Mouse (Mus musculus) right cerebral cortex, postnatal 10 days (tissue): ENCODE data around the gene Tns3.

ENCODE experiments used
- DNase-seq, 2 experiments: peaks; one replicate each; pipeline ENCODE4 v3.0.0; 2021; ENCODE audit warnings: low spot score in 2 of 2

Tns3 gene

DNA sequence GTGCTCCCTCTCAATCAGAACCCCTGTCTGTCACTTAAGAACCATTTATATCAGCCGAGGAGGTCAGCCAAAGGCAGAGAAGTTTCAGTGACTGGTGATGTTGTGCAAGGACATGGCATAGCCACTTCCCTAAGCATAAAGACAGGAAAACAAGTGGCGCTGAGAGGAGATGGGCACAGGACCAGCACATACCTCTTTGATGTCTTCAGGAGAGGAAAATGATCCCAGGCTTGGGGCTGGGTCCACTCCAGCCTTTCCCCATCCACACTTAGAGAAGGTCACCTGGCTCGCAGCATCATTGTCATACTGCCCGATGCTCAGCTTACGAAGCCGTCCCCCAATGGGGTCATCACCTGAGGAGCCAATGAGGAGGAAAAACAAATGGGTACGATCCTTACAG, 185.0 kb downstream of the Tns3 start:
- no peak for DNase-seq

DNA sequence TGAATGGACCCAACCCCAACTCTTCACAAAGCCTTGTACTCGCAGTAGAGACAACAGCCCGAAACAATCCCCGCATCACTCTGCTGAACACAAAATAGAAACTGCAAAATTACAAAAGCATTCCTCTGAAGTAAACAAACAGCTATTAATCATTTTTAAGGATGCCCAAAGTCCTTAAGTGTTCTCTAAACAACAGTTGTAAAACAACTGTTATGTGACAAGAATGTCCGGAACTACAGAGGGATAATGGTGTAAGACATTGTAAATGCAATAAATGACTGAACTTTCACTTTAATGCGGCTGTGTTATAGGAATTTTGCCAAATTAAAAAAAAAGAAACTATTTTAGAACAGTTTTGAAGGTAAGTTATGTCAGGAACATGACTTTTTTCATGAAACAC, 190.7 kb downstream of the Tns3 start:
- no peak for DNase-seq

DNA sequence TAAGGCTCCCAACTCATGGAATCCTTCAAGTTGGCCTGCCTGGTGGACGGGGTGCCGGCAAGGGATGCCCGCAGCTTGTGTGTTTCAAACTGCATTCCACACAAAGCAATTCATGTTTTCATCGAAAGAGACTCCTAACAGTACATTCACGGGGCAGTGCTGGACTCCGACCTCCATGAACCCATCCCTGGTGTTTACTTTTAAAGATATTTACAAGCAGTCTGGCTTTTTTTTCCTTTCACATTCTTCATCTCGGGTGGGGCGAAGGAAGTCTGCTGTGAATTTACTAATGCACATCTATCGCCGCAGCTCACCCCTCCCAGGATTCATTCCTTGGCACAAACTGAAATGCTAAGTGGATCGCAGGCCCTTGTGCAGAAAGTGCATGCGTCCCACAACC, 191.9 kb downstream of the Tns3 start:
- no peak for DNase-seq

DNA sequence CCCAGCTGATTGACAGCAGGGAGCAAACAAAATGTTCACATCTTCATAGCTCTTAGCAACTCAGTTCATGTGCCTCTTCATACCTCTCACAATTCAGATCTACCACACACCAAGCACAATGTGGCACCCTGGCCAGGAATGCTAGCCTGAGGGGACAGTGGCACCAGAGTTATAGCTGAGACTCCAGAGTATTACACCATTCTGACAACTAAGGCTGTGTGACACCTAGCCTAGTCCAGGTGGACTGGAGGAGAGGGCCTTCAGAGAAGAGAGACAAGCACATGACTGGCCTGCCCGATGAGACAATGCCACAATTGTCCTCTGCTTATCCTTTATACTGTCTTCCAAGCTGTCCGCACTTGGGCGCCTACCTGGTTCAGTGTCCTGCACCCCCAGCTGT, 192.8 kb downstream of the Tns3 start:
- DNase-seq, result no peak

DNA sequence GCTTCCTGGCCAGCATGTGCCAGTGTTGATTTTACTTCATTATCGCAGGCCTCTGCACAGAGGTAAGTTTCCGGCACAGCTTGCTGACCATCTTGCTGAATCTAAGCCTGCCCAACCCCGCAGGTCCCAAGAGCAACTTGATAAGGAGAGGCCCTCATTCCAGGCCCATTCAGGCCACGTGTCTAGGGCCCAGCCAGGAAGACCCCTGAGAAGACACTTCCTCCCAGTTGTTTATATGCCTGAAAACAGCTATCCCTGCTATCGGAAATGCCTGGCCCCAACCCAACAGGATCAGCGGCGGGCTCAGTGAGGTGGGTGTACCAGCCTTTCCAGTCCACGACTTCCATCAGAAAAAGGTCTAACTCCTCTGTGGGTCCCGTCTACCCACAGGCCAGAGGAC, 194.8 kb downstream of the Tns3 start:
- DNase-seq, result no peak

DNA sequence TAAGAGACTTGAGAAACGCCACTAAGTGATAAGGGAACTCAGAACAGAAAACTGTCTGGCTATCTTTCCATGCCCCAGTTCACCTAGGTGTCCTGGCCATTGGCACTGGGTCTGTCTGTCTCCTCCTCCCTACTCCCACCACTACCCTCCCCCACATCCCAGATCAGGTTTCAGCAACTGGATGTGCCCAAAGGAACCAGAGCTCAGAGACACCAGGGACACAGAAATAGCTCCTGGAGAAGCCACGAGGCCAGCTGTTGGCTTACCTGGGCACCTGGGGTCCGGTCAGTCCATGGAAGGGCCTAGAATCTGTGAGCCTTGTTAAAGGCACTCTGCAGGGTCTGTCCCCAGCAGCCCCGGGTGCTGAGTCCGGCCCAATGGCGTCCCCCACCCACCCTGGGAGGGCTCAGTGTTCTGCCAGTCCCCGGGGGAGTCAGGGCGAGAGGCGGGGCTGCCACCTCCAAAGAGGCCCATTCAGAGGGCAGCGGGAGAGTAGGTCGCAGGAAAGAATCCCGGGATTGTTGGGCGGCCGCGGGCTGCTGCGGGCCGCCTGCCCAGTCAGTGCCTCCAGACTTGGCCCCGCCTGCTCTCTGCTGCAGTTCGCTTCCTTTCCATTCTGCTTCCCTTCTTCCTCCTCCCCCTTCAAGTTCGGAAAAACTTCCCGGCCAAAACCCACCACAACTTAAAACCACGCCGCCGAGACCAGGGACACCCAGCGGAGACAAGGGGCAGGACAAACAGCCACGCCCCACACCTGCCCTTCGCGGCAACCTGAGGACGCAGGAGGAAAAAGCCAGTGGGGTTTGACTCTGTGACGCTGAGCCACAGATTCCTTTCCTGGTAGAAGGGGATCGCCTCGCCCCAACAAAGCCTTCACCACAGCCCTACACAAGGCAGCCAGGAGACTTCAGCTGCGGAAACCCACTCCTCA, 195.9 kb downstream of the Tns3 start:
- peak; percentile 85 for DNase-seq

DNA sequence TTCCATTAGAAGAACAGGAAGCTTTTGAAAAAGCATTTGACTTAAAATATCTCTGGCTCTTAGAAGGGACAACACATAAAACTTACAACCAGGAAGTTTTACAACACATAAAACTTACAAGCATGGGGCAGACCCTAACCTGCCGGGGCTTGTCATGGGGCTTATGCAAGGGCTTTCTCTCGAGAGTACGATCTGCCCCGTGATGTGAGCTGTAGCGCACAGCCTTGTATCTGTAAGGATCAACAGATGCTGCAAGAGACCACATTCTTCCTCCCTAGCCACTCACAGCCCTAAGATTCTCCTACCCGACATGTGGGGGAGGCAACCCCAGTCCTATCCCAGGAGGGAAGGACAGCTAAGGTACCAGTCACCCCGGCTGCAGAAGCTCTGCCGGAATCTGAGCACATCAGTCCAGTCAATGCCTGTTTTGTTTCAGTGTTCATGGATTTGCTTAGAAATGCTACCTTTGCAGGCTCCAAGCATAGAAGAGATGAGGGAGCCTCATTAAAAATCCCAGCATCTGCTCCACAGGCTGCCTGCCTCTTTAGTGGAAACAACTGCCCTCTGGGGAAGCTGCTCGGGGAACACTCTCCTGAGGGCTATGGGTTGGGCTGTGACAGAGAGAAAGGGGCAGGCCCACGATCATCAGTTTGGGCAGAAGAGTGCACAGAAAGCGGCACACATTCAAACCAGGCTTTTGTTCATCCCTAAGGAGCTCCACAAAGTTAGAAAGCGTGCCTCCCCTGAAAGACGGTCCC, 196.8 kb downstream of the Tns3 start:
- DNase-seq, result no peak

DNA sequence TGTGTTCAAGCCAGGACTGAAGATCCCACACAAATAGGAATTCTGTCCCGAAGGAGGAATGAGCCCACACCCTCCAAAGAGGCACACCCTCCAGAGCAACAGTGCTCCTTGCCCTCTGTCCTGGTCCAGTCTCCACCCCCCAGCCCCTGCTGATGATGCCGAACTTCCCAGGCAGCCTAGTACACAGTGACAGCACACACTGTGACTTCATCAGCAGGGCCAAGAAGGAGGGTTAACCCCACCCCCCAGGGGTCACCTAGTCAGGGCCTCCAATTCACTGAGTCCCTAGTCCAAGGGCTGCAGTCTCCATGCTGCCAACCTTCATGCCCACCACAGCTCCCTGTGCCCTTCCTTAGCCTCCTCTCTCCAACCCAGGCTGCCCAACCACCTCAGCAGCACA, 200.5 kb downstream of the Tns3 start:
- DNase-seq, result no peak

DNA sequence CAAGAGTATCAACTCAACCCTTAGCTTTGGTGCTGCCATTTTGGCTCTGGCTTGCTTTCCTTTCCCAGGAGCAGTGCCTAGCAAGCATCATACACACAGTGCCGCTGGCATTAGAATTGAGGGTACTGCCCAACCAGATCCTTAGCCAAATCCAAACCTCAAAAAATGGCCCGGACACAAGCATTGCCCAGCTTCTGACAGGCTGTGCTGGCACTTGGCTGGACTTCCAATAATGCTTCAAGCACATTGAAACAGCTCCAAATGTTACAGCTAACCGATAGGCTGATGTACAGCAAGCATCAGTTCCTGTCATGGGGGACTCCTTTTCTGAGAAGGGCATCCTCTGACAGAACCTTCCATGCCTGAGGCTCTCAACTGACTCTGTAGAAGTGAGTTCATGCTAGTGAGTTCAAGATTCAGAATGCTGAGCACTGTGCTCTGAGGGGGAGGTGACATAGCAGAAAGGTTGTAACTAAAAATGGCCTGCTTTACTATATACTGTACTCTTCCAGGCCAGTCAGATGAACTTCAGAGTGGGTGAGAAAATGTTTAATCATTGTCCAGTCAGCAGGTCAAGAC, 201.4 kb downstream of the Tns3 start:
- no peak for DNase-seq

DNA sequence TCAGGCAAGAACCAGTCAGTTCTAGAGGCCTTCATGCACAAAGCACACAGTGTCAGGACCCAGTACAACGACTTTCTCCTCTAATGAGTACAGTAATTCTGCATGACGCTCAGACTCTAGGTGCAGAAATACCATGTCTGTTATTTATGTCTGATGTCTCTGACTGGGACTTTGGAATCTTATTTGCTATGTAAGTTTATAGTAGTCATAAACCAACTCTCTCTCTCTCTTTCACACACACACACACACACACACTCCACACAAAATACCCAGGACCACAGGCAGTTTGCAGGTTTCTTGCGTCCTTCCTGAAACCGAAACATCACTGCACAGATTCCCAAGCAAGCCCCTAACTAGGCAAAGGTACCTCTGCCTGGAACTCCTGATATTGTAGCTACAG, 203.5 kb downstream of the Tns3 start:
- no peak for DNase-seq

DNA sequence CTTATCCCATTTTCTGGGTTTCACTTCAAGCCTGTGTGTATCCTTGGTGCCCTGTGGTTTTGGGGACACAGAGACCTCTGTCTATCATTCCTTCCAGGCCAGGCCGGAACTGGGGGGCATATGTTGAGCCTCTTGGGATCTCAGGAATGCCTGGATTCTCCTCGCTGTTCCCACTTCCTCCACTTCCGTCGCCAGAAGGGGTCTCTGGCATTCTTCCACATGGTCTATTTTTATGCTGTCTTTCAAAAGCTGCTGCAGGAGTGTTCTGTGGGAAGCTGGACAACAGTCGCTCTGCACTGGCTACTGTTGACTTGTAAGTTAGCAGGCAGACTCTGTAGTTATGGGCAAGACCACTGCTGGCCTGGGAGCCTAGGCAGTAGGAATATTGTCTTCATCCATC, 206.4 kb downstream of the Tns3 start:
- peak; percentile 55 to 56 for DNase-seq

DNA sequence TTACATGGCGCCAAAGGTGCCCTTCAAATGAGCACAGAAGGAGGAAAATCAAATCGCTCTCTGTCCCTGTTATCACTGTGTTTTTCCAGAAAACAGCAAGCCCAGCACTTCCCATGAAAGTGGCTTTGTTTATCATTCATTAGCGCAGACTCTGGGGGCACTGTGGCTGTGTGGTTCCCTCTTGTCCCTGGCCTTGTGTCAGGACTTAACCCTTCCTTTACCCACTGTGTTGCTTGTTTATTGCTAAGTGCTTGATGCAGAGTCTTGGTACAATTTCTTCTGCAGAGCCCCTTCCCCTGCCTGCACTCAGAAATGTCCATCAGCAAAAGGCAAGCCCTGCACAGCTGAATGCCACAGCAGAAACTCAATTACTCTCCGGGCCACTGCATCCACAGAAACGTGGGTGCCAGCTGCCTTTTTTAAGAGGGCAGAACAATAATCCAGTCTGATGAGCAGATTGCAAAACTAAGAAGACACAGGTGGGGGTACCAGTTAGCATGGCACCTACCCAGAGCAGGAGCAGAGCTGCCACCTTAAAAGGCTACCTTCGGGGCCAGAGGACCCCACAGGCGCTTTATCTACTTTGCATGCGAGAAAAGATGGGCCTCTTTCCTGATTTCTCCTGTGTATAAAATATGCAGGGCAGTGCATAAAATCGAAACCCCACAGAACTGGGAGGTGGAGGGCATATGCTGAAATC, 207.6 kb downstream of the Tns3 start:
- peak; percentile 55 to 57 for DNase-seq

DNA sequence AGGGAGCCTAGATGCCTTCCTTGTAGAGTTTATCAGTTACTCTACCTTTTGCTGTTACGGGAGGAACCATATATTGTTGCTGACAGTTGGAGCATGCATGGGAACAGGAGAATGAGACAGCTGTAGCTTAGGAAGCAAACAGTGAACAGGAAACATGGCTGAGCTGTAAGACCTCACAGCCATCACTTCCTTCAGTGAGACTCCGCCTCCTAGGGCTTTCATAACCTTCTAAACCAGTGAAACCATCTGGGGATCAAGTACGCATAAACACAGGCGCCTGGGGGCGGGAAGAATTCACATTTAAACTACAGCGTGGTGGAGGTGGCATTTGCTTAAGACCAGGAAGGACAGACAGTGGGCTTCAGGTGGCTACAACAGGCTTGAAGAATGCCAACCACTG, 208.7 kb downstream of the Tns3 start:
- DNase-seq, result no peak

DNA sequence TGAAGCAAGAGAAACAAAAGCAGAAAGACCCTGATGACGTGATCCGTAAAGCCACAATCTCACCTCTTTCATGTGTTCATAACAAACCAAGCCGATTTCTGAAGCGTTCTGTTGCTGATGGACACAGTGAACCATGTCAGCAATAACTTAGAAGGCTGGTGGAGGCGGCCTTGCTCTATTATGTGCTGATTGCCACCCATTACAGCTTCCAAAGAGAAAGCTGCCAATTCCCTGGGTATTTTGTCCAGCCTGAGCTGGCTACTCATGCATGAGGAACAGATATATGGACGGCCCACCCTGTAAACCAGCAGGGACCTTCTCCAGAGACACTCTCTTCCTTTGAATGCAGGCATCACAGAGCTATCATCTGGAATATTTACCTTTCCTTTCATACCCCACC, 211.1 kb downstream of the Tns3 start:
- no peak for DNase-seq

DNA sequence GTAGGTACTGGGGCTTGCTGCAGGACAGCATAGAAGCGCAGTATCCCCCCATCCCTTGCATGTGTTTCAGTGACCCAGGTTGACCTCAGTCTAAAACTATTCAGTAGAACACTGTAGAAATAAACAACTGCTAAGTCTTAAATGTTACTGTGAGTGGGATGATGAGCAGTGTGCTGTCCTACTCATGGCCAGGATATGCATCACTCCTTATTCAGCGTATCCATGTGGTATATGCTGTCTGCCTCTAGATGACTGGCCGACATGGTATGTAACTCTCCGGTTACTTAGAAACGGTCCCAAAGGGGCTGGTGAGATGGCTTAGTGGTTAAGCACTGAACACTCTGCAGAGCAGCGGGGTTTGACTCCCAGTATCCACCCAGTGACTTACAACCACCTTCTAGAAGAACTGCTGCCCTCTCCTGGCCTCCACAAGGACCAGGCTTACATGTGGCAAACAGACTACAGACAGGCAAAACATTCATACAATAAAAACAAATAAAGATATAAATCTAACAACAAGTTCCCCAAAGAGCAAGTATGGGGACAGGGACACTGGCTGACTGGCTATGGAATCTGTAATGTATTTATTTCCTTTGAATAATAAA, 212.6 kb downstream of the Tns3 start:
- DNase-seq, result no peak

DNA sequence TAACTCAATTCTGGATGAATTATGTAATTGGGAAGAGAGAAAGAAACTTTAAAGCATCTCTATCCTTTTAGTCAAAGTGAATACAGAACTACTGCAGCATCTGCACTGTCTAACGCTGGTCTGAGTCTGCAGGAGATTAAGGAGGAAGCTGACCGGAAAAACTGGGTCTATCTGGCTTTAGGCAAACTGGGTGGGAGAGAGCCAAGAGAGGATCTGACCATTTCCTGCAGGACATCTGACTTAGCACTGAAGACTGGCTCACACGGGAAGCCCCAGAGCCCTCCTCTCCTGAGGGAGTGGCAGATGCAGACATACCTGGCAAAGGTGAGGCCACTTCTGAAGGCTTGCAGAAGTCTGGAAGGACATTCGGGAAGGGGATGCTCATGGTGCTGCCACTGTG, 213.8 kb downstream of the Tns3 start:
- DNase-seq, result no peak

DNA sequence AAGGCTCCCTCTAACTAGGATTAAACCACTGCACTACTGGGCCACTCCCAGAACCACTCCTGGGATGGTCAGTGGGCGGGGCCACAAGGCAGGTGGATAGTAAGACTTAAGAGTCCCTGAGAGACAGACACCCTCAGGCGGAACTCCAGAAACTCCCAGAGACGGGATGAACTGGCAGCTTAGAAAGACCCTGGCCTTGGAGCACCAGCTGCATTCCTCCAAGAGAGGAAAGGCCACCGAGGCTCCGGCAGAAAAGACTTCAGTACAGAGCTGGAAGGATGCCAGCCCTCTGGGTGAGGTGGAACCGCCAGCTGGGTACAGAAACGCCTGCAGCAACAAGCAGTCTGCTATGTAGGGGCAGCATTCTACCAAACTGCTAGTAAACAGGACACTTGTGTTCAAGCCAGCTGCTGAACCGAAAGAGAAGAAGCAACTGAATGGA, 218.4 kb downstream of the Tns3 start:
- DNase-seq, result peak; percentile 92

DNA sequence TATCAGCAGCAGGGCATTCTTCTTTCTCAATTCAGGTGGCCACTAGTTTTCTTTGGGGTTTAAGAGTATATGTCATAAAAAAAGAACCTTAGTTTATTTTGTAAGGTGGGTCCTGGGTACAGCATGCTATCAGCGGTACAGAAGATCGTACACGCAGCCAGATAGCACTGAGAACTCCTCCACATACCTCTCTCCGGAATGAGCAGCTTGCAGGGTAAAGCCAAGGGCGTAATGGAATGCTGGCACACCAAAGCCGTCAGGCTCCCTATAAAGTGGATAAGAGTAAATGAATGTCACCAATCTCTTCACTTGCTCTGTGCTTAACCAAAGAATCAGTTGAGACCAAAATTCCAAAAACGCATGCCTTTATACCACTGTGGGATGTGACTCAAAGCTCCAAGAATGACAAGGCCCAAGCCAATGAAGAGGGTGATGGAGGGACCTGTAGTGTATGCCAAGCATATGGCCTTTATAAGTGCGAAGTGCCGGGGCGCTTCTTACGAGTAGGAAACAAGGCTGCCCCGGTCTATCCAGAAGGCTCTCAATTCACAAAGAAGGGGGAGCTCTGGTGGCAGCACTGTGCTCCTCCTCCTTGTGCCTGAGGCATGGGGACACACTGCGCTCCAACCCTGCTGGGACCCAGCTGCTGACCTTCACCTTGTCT, 219.4 kb downstream of the Tns3 start:
- no peak for DNase-seq

DNA sequence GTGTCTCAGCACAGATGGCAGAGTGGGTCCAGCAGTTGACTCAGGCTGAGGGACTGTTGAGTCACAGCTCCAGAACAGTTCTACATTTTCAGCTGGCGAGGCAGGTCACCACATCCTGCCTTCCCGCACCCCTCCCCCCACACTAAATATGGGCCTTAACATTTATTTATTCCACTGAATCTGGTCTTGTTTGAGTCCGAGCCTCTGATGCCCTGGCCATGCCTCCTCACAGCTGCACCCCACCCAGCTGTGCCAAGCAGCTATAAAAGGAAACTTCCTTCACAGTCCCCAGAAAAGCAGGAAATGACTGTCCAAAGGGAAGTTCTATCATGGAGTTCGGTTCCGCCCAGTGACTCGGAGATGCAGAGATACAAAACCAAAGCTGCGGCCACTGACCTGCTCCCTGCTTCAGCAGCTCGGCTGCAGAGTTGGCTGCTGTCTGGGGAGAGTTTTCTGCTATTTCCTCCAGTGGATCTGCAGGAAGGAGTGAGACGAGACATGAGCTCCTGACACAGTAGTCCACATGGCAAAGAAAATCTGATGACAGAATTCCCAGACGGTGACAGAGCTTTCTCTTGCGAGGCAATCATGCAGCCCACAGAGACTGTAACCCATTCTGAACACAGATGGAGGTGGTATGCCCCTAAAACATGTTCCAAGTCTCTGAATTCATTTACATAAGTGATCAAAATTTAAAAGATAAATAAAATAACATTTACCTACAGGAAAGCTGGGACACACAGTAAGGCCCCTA, 220.6 kb downstream of the Tns3 start:
- DNase-seq, result no peak

DNA sequence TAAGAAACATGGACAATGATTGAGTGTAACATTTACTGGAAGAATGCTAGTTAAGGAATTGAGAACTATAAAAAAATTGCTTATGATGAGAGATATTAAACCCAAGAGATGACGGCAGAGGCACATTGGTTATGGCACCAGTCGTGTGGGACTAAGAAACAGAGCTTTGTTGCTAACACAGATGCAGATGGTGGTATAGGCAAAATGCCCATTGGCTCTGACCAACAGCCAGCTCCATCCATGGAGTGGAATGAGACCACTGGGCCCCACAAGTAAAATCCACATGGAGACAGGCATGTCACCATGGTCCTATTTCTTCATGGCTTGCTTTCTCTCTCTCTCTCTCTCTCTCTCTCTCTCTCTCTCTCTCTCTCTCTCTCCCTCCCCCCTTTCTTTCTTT, 223.6 kb downstream of the Tns3 start:
- no peak for DNase-seq
